Mouse (Mus musculus) NIH3T3 (cell line): Measurements from ENCODE around the gene Rhof.
A peak's percentile ranks its signal among the peaks of the same experiment; 100 is the strongest.

Source experiments
- DNase-seq: peaks from one replicate; pipeline ENCODE4 v3.0.0-alpha.2; 2012; ENCODE audit warnings: low read depth

The Rhof gene

GRCm38 (mm10) chr5:123132308-123133071, at the start of gene Rhof:
Rhof (minus strand) TSS chr5:123132692.
- peak; percentile 77 for DNase-seq

DNA sequence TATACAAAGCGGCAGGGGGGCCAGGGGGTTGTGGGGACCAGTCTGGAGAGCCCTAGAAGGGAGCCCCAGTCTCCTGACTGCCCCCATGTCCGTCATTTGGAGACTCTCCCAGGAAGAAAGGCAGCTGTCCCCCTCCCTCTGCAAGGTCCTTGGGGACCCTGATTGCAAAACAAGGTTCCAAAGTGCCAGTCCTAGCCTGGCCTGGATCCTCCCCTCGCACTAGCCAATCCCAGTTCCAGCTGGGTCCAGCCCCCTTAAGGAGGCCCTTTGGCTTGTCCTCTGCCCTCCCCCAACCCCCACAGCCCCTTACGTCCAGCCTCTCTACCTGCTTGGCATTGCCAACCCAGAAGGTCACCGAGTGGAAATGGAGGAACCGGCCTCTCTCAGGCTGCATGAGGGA, 49.0 kb upstream of the Rhof start:
- no peak for DNase-seq

- DNase-seq: no peak
Observed at GRCm38 (mm10) chr5:123180390-123180789, 47.9 kb upstream of the Rhof start.

GRCm38 (mm10) chr5:123178792-123179191, 46.3 kb upstream of the Rhof start:
- no peak for DNase-seq

DNA sequence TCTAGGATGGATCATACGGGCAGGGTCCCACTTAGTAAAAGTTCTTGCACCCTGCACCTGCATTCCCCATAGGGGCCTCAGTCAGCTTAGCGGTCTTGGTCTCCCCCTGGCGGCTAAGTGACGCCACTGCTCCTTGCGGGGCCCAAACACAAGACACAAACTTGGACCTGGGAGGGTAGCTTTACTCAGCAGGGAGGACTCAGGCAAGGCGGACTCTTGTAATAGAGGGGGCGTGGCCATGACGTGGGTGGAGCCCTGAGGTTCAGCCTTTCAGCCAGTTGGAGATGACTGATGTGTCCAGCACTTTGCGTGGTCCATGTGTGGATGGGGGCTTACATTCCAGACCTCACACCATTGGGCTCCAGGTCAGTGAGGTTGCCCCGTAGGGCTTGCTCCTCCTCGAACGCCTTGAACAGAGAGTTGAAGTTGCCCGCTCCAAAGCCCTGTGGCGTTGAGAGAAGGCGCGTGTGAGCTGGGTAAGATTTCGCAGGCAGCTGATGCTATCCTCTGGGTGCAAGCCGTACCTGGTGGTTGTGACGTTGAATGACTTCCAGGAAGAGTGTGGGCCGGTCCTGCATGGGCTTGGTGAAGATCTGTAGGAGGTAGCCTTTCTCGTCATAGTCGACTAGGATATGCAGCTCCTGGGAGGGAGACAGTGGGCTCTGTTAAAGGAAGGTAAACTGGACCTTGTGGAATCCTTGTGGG, 39.3 kb upstream of the Rhof start:
- DNase-seq: peak; percentile 92

GRCm38 (mm10) chr5:123170365-123170764, 37.9 kb upstream of the Rhof start:
- peak; percentile 75 for DNase-seq

DNA sequence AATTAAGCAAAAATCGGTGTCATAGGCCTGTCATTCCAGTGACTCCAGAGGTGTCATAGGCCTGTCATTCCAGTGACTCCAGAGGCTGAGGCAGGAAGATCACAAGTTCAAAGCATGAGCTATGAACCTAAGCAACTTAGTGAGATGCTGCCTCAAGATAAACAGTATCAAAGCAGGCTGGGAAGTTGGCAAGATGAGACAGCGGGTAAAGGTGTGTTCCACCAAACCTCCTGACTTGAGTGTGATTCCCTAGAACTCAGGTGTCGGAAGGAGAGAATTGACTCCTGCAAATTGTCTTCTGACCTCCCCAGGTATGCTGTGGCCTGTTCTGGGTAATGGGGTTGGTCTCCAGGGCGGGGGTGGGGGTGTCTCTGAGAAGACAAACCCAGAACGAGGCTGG, 36.8 kb upstream of the Rhof start, which contains the start of gene Psmd9:
Gene Psmd9 (plus strand): TSS at position 130 of the 400 bp plus-strand sequence.
- DNase-seq: no peak

DNA sequence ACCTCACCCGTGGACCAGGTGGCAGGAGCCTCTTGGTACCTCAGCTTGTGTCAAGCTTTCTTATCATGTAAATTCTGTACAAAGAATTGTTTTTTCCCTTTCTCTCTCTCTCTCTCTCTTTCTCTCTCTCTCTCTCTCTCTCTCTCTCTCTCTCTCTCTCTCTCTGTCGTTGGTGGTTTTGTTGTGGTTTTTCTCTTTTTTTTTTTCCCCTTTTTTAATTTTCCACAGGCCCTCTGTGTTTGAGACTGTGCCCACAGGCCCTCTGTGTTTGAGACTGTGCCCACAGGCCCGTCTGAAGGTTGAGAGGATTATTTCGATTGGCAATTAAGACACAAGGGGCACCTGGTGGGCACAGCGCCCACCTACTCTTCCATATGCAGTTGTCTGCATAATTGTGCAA, 35.1 kb upstream of the Rhof start:
- no peak for DNase-seq

- DNase-seq: no peak
Observed at GRCm38 (mm10) chr5:123166437-123166836, 33.9 kb upstream of the Rhof start.

- DNase-seq: no peak
Observed at GRCm38 (mm10) chr5:123162942-123163341, 30.4 kb upstream of the Rhof start.

- no peak for DNase-seq
Observed at GRCm38 (mm10) chr5:123160341-123160740, 27.8 kb upstream of the Rhof start.

- no peak for DNase-seq
Observed at GRCm38 (mm10) chr5:123159866-123160265, 27.4 kb upstream of the Rhof start.

- no peak for DNase-seq
Observed at GRCm38 (mm10) chr5:123159446-123159845, 27.0 kb upstream of the Rhof start.

GRCm38 (mm10) chr5:123157972-123158371, 25.5 kb upstream of the Rhof start:
- no peak for DNase-seq

- peak; percentile 39 for DNase-seq
Observed at GRCm38 (mm10) chr5:123156763-123157162, 24.3 kb upstream of the Rhof start.

- peak; percentile 89 for DNase-seq
Observed at GRCm38 (mm10) chr5:123155425-123155824, 22.9 kb upstream of the Rhof start.

- no peak for DNase-seq
Observed at GRCm38 (mm10) chr5:123152901-123153300, 20.4 kb upstream of the Rhof start.

DNA sequence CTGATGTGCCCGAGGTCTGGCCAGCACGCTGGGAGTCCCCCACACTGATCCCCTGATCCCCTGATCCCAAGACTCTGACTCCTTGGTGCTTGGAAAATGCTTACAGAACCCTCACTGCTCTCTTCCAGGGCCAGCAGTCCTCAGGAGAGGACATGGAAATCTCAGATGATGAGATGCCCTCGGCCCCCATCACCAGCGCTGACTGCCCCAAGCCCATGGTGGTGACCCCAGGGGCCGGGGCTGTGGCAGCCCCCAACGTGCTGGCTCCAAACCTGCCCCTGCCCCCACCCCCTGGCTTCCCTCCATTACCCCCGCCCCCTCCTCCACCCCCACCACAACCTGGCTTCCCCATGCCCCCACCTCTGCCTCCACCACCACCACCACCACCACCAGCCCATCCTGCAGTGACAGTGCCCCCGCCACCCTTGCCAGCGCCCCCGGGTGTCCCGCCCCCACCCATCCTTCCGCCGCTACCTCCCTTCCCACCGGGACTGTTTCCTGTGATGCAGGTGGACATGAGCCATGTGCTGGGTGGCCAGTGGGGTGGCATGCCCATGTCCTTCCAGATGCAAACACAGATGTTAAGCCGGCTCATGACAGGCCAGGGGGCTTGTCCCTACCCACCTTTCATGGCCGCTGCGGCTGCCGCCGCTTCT, 19.3 kb upstream of the Rhof start:
- no peak for DNase-seq

- DNase-seq: no peak
Observed at GRCm38 (mm10) chr5:123151077-123151476, 18.6 kb upstream of the Rhof start.

DNA sequence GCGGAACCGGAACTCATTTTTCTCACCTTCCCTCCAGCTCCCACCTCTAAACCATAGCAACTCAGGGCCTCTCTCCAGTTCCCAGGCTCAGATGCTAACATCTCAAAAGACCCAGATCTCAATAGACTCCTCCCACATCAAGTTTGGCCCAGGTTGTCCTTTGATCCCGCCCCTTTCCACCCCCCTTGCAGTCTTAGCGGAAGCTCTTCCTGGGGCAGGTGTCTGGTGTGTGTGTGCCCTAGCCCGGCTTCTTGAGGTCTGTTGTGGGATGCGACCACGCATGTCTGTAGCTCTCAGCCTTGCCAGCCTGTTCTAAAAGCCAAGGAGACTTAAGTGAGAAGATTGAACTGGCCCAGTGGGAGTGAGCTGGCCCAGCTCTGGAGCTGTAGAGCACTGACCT, 18.1 kb upstream of the Rhof start:
- no peak for DNase-seq

DNA sequence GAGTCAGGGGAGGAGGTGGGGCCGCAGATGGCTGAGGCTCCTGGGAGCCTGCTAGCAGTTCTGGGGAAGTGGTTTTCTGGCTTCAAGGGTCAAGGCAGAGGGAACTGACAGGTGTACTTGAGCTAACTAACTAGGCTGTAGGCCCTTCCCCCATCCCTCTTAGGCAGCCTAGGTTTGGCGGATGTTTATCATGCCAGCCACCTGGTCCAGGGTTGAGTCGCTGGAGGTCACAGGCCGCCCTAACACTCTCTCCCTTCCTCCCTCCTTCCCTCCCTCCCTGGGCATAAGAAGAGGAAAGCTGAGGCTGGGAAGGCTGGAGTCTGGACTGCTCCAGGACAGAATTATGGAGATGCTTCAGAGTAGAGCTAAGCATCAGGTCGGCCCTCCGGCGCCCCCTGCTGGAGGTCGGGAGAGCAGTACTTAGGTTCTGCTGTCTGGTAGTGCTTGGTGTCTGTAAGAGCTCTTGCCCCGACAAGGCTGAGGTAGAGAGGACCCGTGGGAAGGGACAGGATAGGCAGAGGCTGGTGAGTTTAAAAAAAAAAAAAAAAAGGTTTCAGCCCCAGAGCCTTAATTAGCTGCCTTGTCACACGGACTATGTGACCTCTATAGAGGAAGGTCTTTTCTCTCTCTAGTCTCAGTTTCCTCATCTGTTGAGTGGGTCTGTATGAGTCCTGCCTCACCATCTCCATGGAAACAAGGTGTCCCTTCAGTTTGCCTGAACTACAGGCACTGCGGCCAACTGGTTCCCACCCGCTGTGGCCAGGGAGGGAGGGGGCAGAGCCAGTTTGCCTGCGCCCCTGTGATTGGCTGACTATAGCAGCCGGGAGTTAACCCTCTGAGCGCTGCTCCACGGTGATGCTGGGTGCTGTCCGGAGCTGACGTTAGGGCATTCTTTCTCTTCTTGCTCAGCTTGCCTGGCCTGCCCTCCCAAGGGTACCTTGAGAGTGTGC, 17.2 kb upstream of the Rhof start:
- DNase-seq: peak; percentile 95
